ENCODE assay signal across 16 mouse cellular contexts in the genomic region with DNA sequence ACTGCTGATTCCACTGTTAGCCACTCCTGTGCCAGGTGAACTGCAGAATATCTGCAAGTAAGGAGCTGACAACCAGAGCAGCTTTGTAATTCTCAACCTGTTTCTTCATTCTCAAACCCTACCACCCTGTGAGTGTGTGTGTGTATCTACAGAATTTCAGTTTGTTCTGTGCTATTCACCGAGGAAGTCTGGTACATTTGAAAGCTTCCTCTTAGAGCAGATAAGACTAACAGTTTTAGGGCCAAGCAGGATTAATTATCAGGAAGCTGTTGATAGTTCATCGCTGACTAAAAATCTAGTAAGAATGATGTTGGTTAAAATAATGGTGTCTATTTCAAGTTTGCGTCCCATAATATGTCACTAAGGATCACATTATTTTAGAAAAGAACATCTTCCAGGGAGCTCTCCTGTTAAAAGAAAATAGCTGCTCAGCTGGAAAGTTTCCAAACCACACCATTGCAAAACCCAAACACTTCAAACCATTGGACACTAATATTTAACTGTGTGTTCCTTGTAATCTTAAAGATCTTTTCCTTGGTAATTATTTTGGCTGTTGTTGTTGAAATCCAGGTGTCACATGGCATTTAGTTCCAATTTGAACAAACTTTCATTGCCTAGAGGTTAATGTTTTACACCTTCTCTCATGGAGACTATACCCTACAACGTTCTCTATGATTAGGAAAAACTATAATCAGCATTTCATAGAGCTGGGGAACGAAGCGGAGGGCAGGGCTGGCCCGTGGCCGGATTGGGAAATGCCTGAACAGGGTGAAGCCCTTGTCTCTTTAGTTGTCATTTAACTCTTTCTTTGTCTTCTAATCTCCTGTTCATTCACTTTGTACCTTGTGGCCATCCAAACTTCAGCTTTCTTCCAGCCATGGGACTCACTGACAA. TPM values are rescaled to one million over a fixed set of nuclear protein-coding genes. Genes with fewer than 3 reads are reported as not detected.
DNase-seq lines count a peak whose midpoint lies in the region; ATAC-seq and TF ChIP-seq lines count a peak whose summit lies in the region.
"Had no signal": no experiment of that assay in that cellular context is flagged by ENCODE, and none has a peak within 500 bp of the region (broad histone marks: within the 10 kb centered on the region; RNA-seq: fewer than 3 reads in every experiment).

No protein-coding gene starts in this region.

- H3K36me3 ChIP-seq in liver, embryonic 16.5 days (ENCODE audit: control insufficient read depth, insufficient read depth), result no peaks in the 10 kb centered on the region
- no peaks in the 10 kb centered on the region for H3K36me3 ChIP-seq in liver, embryonic 11.5 days (ENCODE audit: control insufficient read depth, insufficient read depth, low read length)
- H3K36me3 ChIP-seq in intestine, embryonic 16.5 days (ENCODE audit: control insufficient read depth, insufficient read depth, low read length), result no peaks in the 10 kb centered on the region
- no peaks in the 10 kb centered on the region for H3K36me3 ChIP-seq in small intestine, adult 2 months (ENCODE audit: control insufficient read depth, insufficient read depth, low read length)
- H3K36me3 ChIP-seq: heart, embryonic 15.5 days; hindbrain, embryonic 15.5 days; kidney, embryonic 15.5 days had no signal

- peak; percentile 64; the same call in 1 of the 2 replicates for ATAC-seq in liver, embryonic 16.5 days (ENCODE audit: low read depth)
- no peak for ATAC-seq in liver, embryonic 11.5 days (replicated peaks; ENCODE audit: low FRiP score)
- ATAC-seq in intestine, embryonic 16.5 days, result peak; percentile 61; the same call in 1 of the 2 replicates

- H3K27me3 ChIP-seq in liver, embryonic 16.5 days (ENCODE audit: control insufficient read depth, insufficient read depth, low read depth, low read length), result no peaks in the 10 kb centered on the region
- H3K27me3 ChIP-seq in liver, embryonic 11.5 days (replicated peaks; ENCODE audit: control insufficient read depth, insufficient read depth, low read length), result no peaks in the 10 kb centered on the region
- H3K27me3 ChIP-seq in intestine, embryonic 16.5 days (replicated peaks; ENCODE audit: control insufficient read depth, insufficient read depth, low read length), result no peaks in the 10 kb centered on the region
- no peaks in the 10 kb centered on the region for H3K27me3 ChIP-seq in small intestine, adult 2 months (ENCODE audit: control insufficient read depth, insufficient read depth, low read length)
- H3K27me3 ChIP-seq: heart, embryonic 15.5 days; hindbrain, embryonic 15.5 days; kidney, embryonic 15.5 days had no signal

- H3K9ac ChIP-seq in liver, embryonic 16.5 days (ENCODE audit: low read depth, low read length), result no peak overlapping the region
- no peak overlapping the region for H3K9ac ChIP-seq in liver, embryonic 11.5 days (ENCODE audit: low read depth, low read length)
- no peak overlapping the region for H3K9ac ChIP-seq in intestine, embryonic 16.5 days (ENCODE audit: low read depth, low read length)
- H3K9ac ChIP-seq: heart, embryonic 15.5 days; hindbrain, embryonic 15.5 days; kidney, embryonic 15.5 days had no signal

- H3K9me3 ChIP-seq in liver, embryonic 16.5 days (replicated peaks; ENCODE audit: control insufficient read depth, low read length), result no peaks in the 10 kb centered on the region
- no peaks in the 10 kb centered on the region for H3K9me3 ChIP-seq in liver, embryonic 11.5 days (ENCODE audit: control insufficient read depth, low read length)
- no peaks in the 10 kb centered on the region for H3K9me3 ChIP-seq in intestine, embryonic 16.5 days (ENCODE audit: control insufficient read depth, low read length)
- H3K9me3 ChIP-seq: heart, embryonic 15.5 days; hindbrain, embryonic 15.5 days; kidney, embryonic 15.5 days had no signal

- no peak for DNase-seq in liver, embryonic 11.5 days (ENCODE audit: low spot score)
- DNase-seq in adipocyte (ENCODE audit: low spot score), result peak; percentile 42
- no peak for DNase-seq in left cerebral cortex, adult 2 months (ENCODE audit: extremely low spot score in 1 of 2, low spot score in 2 of 2)
- DNase-seq in testis, postnatal 10 days (ENCODE audit: low spot score), result no peak
- DNase-seq: cerebellum, adult 9-11 months; left cerebral cortex, postnatal 4 days; thymus, postnatal 14 days had no signal

- peak overlapping the region; percentile 7; the same call in 1 of the 2 replicates for H3K4me2 ChIP-seq in liver, embryonic 16.5 days (ENCODE audit: low read depth, low read length)
- no peak overlapping the region for H3K4me2 ChIP-seq in liver, embryonic 11.5 days
- H3K4me2 ChIP-seq in intestine, embryonic 16.5 days (ENCODE audit: low read depth, low read length), result no peak overlapping the region
- H3K4me2 ChIP-seq: heart, embryonic 15.5 days; hindbrain, embryonic 15.5 days; kidney, embryonic 15.5 days had no signal

- no peaks in the 10 kb centered on the region for H3K4me1 ChIP-seq in liver, embryonic 16.5 days (ENCODE audit: control insufficient read depth, low read depth, low read length)
- no peaks in the 10 kb centered on the region for H3K4me1 ChIP-seq in liver, embryonic 11.5 days (replicated peaks; ENCODE audit: control insufficient read depth, insufficient read depth, low read length)
- H3K4me1 ChIP-seq in intestine, embryonic 16.5 days (ENCODE audit: control insufficient read depth, insufficient read depth, low read length), result peaks cover 11% of the 10 kb centered on the region; the same call in 1 of the 2 replicates
- H3K4me1 ChIP-seq in small intestine, adult 2 months (ENCODE audit: control insufficient read depth, insufficient read depth, insufficient read length, low read length), result peaks cover 13% of the 10 kb centered on the region; the same call in 1 of the 2 replicates
- H3K4me1 ChIP-seq: heart, embryonic 15.5 days; hindbrain, embryonic 15.5 days had no signal

- no peak for TF ChIP-seq POLR2A in small intestine, adult 2 months (IDR thresholded peaks at IDR 0.05; ENCODE audit: low read depth, low read length)

- H3K27ac ChIP-seq in liver, embryonic 16.5 days (ENCODE audit: low read length), result no peak overlapping the region
- H3K27ac ChIP-seq in liver, embryonic 11.5 days (ENCODE audit: low read depth, low read length), result no peak overlapping the region
- 0 out of 2 replicates have a peak overlapping the region, but pooled peaks have one; percentile 4 for H3K27ac ChIP-seq in intestine, embryonic 16.5 days (ENCODE audit: low read length)
- peak overlapping the region; percentile 37; the same call in 1 of the 2 replicates for H3K27ac ChIP-seq in small intestine, adult 2 months (ENCODE audit: insufficient read depth, low read depth, low read length)
- H3K27ac ChIP-seq in left cerebral cortex, adult 2 months, result no peak overlapping the region
- H3K27ac ChIP-seq: heart, embryonic 15.5 days; hindbrain, embryonic 15.5 days; kidney, embryonic 15.5 days had no signal

- no peak for TF ChIP-seq CTCF in small intestine, adult 2 months (IDR thresholded peaks at IDR 0.05; ENCODE audit: extremely low read depth, insufficient read length, insufficient replicate concordance, low read depth, low read length)
- TF ChIP-seq CTCF in left cerebral cortex, adult 2 months (IDR thresholded peaks at IDR 0.05), result no peak

- H3K4me3 ChIP-seq in liver, embryonic 16.5 days (ENCODE audit: low read depth, low read length), result no peak overlapping the region
- H3K4me3 ChIP-seq in liver, embryonic 11.5 days (ENCODE audit: low read depth, low read length), result no peak overlapping the region
- H3K4me3 ChIP-seq in intestine, embryonic 16.5 days (ENCODE audit: low read length), result no peak overlapping the region
- no peak overlapping the region for H3K4me3 ChIP-seq in small intestine, adult 2 months (ENCODE audit: low read depth, low read length)
- H3K4me3 ChIP-seq in left cerebral cortex, adult 2 months, result no peak overlapping the region
- H3K4me3 ChIP-seq: heart, embryonic 15.5 days; hindbrain, embryonic 15.5 days; kidney, embryonic 15.5 days had no signal

- intact Hi-C loops in left cerebral cortex, adult 2 months (cut with DNase I), result no loop called here

- 24% methylated on average over 8 of the region's 8 CpGs for WGBS in liver, embryonic 16.5 days (ENCODE audit: insufficient replicate concordance)
- 52% methylated on average over 8 of the region's 8 CpGs for WGBS in liver, embryonic 11.5 days
- 48% methylated on average over 8 of the region's 8 CpGs for WGBS in intestine, embryonic 16.5 days
- 17% methylated on average over 8 of the region's 8 CpGs for WGBS in small intestine, adult 2 months

RNA-seq across cellular contexts. Expression of a gene that starts 16.0 kb away (rescaled TPM):
- polyA plus RNA-seq in liver, embryonic 16.5 days (2015; fragmentation: Nextera tagmentation; extraction: Ambion mirVana), result 17.1 and 17.9 TPM in 2 replicates
- polyA plus RNA-seq in liver, embryonic 11.5 days (2014; fragmentation: Nextera tagmentation; extraction: Ambion mirVana), result 13.8 and 14.4 TPM in 2 replicates
- polyA plus RNA-seq in intestine, embryonic 16.5 days (2015; fragmentation: Nextera tagmentation; extraction: Ambion mirVana), result 17.0 and 18.0 TPM in 2 replicates
- 4.8 and 15.9 TPM in 2 replicates for polyA plus RNA-seq in small intestine, adult 2 months (2012; rRNA removed)
- 1 to 10 TPM; 3.2 to 5.3 TPM for total RNA-seq in left cerebral cortex, adult 2 months (2021)

RNA-seq across cellular contexts. Expression of a gene that starts 30.6 kb away (rescaled TPM):
- polyA plus RNA-seq in liver, embryonic 16.5 days (2015; fragmentation: Nextera tagmentation; extraction: Ambion mirVana), result not detected in 2 replicates
- polyA plus RNA-seq in liver, embryonic 11.5 days (2014; fragmentation: Nextera tagmentation; extraction: Ambion mirVana), result not detected in 2 replicates
- polyA plus RNA-seq in intestine, embryonic 16.5 days (2015; fragmentation: Nextera tagmentation; extraction: Ambion mirVana), result not detected in 2 replicates
- polyA plus RNA-seq in small intestine, adult 2 months (2012; rRNA removed), result not detected in 2 replicates
- not detected for total RNA-seq in left cerebral cortex, adult 2 months (2021)
- total RNA-seq: left cerebral cortex, postnatal 4 days had no signal
- polyA plus RNA-seq: embryonic facial prominence, embryonic 11.5 days; heart, embryonic 15.5 days; hindbrain, embryonic 15.5 days; kidney, embryonic 15.5 days; lung, embryonic 16.5 days; stomach, embryonic 14.5 days had no signal

Comparison
In these comparisons a context has a peak if more than half of its experiments do, and no peak if none do; other contexts are left out.
1. H3K27ac ChIP-seq: peak in intestine, embryonic 16.5 days (single experiment) and small intestine, adult 2 months (single experiment); none in liver, embryonic 16.5 days (single experiment), liver, embryonic 11.5 days (single experiment) and left cerebral cortex, adult 2 months (single experiment).